Mouse (Mus musculus) hindbrain, postnatal 0 days (tissue): ENCODE data around the gene Esr1. TPM values are rescaled to one million over a fixed set of nuclear protein-coding genes. Genes with fewer than 3 reads are reported as not detected.

Experiments used
- ATAC-seq: fragments of 200-750 bp; cut with Nextera tagmentation; 2 replicates; pipeline ENCODE4 v1.8.0; 2017; ENCODE audit warnings: mild to moderate bottlenecking, moderate TSS enrichment, moderate library complexity
- DNase-seq: peaks from one replicate; pipeline ENCODE4 v3.0.0-alpha.2; 2015; ENCODE audit warnings: low spot score
- H3K27ac ChIP-seq: fragments of 300-500 bp; sonication (generic); 2 replicates; pipeline ENCODE4 v1.5.1; 2014; ENCODE audit warnings: mild to moderate bottlenecking
- H3K27me3 ChIP-seq: fragments of 300-500 bp; sonication (generic); 2 replicates; pipeline ENCODE4 v1.6.1; 2014; ENCODE audit warnings: low read length, mixed read lengths; ENCODE audit not compliant: insufficient read depth
- H3K36me3 ChIP-seq: fragments of 300-500 bp; sonication (generic); 2 replicates; pipeline ENCODE4 v1.6.1; 2014; ENCODE audit warnings: low read length, mixed read lengths; ENCODE audit not compliant: insufficient read depth
- H3K4me1 ChIP-seq: fragments of 300-500 bp; sonication (generic); 2 replicates; pipeline ENCODE4 v1.6.1; 2014; ENCODE audit warnings: antibody characterized with exemption, low read length, mixed read lengths; ENCODE audit not compliant: insufficient read depth
- H3K4me2 ChIP-seq: fragments of 300-500 bp; sonication (generic); 2 replicates; pipeline ENCODE4 v1.6.1; 2014; ENCODE audit warnings: low read depth, mild to moderate bottlenecking, low read length, moderate library complexity, mixed read lengths
- H3K4me3 ChIP-seq: fragments of 300-500 bp; sonication (generic); 2 replicates; pipeline ENCODE4 v1.5.1; 2014; ENCODE audit warnings: low read length
- H3K9ac ChIP-seq: fragments of 300-500 bp; sonication (generic); replicated peaks from 2 replicates; pipeline ENCODE4 v1.6.1; 2014; ENCODE audit warnings: mild to moderate bottlenecking, low read length, moderate library complexity, mixed read lengths
- H3K9me3 ChIP-seq: fragments of 300-500 bp; sonication (generic); 2 replicates; pipeline ENCODE4 v1.6.1; 2016; ENCODE audit warnings: low read length, mixed read lengths
- CTCF ChIP-seq: IDR thresholded peaks from 2 replicates; pipeline ENCODE4 v1.5.1; 2016; ENCODE audit warnings: antibody characterized with exemption, control low read depth, low read depth
- WGBS: fragments of 180-500 bp; shearing (Covaris S2); extraction: QIAGEN DNeasy Blood & Tissue Kit; methylation state at CpG from one replicate; pipeline ENCODE4 v1.1.7; 2014; 5-methylcytosine and 5-hydroxymethylcytosine counted together
- polyA plus RNA-seq: library from polyadenylated mRNA; unstranded; fragments of >200 nt; fragmentation: Nextera tagmentation; extraction: Ambion mirVana; gene quantifications from 2 replicates; pipeline ENCODE4 v1.2.1, GENCODE M21; 2015
- total RNA-seq: library from RNA; depleted of rRNA; stranded (reverse); fragments of >200 nt; gene quantifications from 2 replicates; pipeline ENCODE4 v1.2.3, GENCODE M21; 2014; rRNA removed

Esr1 gene
- total RNA-seq (0.58 and 0.93 TPM in 2 replicates), polyA plus RNA-seq (0.63 and 0.67 TPM in 2 replicates)

DNA sequence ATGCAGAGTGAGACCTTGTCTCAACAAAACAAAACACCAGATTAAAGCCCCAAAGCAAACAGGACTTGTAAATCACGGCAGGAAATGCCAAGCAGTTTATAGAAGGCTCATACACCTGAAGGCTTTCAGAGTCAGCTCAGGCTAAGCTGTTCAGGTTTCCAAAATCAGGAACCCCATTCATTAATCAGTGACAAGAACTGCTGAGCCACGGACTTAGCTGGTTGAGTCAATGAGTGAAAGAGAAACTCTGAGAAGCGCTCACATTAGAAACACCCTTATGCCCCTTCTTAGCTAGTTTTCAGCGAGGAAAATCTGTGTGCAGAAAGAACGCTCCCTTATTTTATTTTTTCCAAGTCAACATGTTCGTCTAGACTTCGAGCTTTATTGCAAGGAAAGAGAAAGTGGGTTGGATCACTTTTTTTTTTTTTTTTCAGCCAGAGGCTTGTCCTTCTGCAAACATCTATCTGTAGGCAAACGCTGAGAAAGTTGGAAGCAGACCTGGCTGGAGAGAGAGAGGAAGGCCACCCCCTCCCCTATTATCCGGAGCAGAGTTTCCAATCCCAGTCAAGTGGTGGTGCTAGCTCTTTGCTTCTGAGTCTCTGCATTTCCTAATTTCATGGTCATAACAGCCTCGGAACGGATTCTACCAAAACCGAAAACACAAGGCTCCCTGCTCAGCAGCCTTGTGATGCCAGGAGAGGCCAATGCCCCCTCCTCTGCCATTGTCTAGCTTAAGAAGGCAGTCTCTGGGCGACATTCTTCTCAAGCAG, at the start of gene Esr1:
Gene Esr1, plus strand, starts transcription at position 208 of the 770 bp plus-strand sequence.
- Histone ChIP-seq H3K4me2 (peak within 1 kb of the TSS; percentile 46), H3K4me3 (no peak within 1 kb of the TSS), H3K4me1 (no peaks in the 10 kb centered on the region), H3K27me3 (no peaks in the 10 kb centered on the region), H3K9ac (0 out of 2 replicates have a peak within 1 kb of the TSS, but pooled peaks have one; percentile 30), H3K27ac (no peak within 1 kb of the TSS), H3K36me3 (no peaks in the 10 kb centered on the region), H3K9me3 (no peaks in the 10 kb centered on the region)
- WGBS = 43% methylated on average over 13 of the region's 13 CpGs
- ATAC-seq = peak; percentile 47; the same call in 1 of the 2 replicates
- peak; percentile 51 for DNase-seq
- TF ChIP-seq CTCF = peak; percentile 43

GRCm38 (mm10) chr10:4565148-4565547, 46.2 kb upstream of the Esr1 start:
- H3K27me3 ChIP-seq = no peaks in the 10 kb centered on the region
- H3K4me1 ChIP-seq = no peaks in the 10 kb centered on the region
- H3K27ac ChIP-seq = no peak overlapping the region
- TF ChIP-seq CTCF = no peak
- ATAC-seq = no peak
- no peaks in the 10 kb centered on the region for H3K36me3 ChIP-seq
- no peak for DNase-seq
- no peak overlapping the region for H3K9ac ChIP-seq
- no peak overlapping the region for H3K4me2 ChIP-seq
- H3K4me3 ChIP-seq = no peak overlapping the region
- WGBS = 81% methylated on average over 1 of the region's 1 CpGs
- H3K9me3 ChIP-seq = no peaks in the 10 kb centered on the region

- no peaks in the 10 kb centered on the region for H3K27me3 ChIP-seq
- H3K9ac ChIP-seq = no peak overlapping the region
- no peak overlapping the region for H3K4me3 ChIP-seq
- no peak for TF ChIP-seq CTCF
- no peaks in the 10 kb centered on the region for H3K9me3 ChIP-seq
- H3K4me2 ChIP-seq = no peak overlapping the region
- ATAC-seq (no peak), DNase-seq (no peak)
- no peak overlapping the region for H3K27ac ChIP-seq
- 77% methylated on average over 4 of the region's 4 CpGs for WGBS
- no peaks in the 10 kb centered on the region for H3K36me3 ChIP-seq
- no peaks in the 10 kb centered on the region for H3K4me1 ChIP-seq
These were observed 40.6 kb upstream of the Esr1 start for GRCm38 (mm10) chr10:4570778-4571177.

GRCm38 (mm10) chr10:4571304-4571703, 40.1 kb upstream of the Esr1 start:
- no peak for ATAC-seq
- DNase-seq = no peak
- Histone ChIP-seq H3K4me2 (no peak overlapping the region), H3K9me3 (no peaks in the 10 kb centered on the region), H3K36me3 (no peaks in the 10 kb centered on the region), H3K9ac (no peak overlapping the region), H3K4me1 (no peaks in the 10 kb centered on the region), H3K27ac (no peak overlapping the region), H3K27me3 (no peaks in the 10 kb centered on the region), H3K4me3 (no peak overlapping the region)
- no peak for TF ChIP-seq CTCF
- 65% methylated on average over 4 of the region's 4 CpGs for WGBS

DNA sequence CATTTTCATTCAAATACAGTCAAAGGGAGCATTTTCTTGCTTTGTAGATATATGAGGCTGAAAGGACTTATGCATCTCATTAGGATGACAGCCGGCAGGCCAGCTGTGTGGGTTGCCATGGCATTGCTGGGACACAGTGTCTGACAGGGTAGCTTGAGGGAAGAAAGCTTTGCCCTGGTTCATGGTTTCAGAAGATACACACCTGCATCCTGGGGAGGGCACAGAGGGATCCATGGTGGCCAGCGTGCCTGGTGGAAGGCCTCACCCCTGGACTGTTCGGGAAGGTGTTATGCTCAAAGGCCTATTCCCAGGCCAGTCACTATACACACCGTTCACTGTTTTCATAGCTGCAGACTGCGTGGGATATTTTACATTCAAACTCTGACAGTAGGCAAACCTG, 29.5 kb upstream of the Esr1 start:
- TF ChIP-seq CTCF = no peak
- no peak overlapping the region for H3K27ac ChIP-seq
- no peaks in the 10 kb centered on the region for H3K9me3 ChIP-seq
- no peaks in the 10 kb centered on the region for H3K4me1 ChIP-seq
- no peaks in the 10 kb centered on the region for H3K27me3 ChIP-seq
- H3K9ac ChIP-seq = no peak overlapping the region
- H3K4me3 ChIP-seq = no peak overlapping the region
- H3K36me3 ChIP-seq = no peaks in the 10 kb centered on the region
- 62% methylated on average over 5 of the region's 5 CpGs for WGBS
- DNase-seq (peak; percentile 61), ATAC-seq (peak; percentile 84)
- no peak overlapping the region for H3K4me2 ChIP-seq

GRCm38 (mm10) chr10:4586691-4587090, 24.7 kb upstream of the Esr1 start:
- no peak for ATAC-seq
- DNase-seq = no peak
- no peaks in the 10 kb centered on the region for H3K4me1 ChIP-seq
- H3K4me2 ChIP-seq = no peak overlapping the region
- H3K9ac ChIP-seq = no peak overlapping the region
- no peak for TF ChIP-seq CTCF
- H3K27ac ChIP-seq = no peak overlapping the region
- H3K36me3 ChIP-seq = no peaks in the 10 kb centered on the region
- H3K4me3 ChIP-seq = no peak overlapping the region
- H3K9me3 ChIP-seq = no peaks in the 10 kb centered on the region
- 89% methylated on average over 6 of the region's 6 CpGs for WGBS
- no peaks in the 10 kb centered on the region for H3K27me3 ChIP-seq

GRCm38 (mm10) chr10:4589576-4589975, 21.8 kb upstream of the Esr1 start:
- WGBS = 56% methylated on average over 4 of the region's 4 CpGs
- no peak overlapping the region for H3K27ac ChIP-seq
- H3K4me2 ChIP-seq = no peak overlapping the region
- no peak overlapping the region for H3K4me3 ChIP-seq
- DNase-seq (no peak), ATAC-seq (no peak)
- H3K9ac ChIP-seq = no peak overlapping the region
- H3K4me1 ChIP-seq = no peaks in the 10 kb centered on the region
- no peaks in the 10 kb centered on the region for H3K9me3 ChIP-seq
- no peaks in the 10 kb centered on the region for H3K27me3 ChIP-seq
- TF ChIP-seq CTCF = no peak
- no peaks in the 10 kb centered on the region for H3K36me3 ChIP-seq
